Mouse (Mus musculus) forebrain, embryonic 16.5 days (tissue): ENCODE data around the gene Olfml2b. TPM values are rescaled to one million over a fixed set of nuclear protein-coding genes. Genes with fewer than 3 reads are reported as not detected.
A peak's percentile ranks its signal among the peaks of the same experiment; 100 is the strongest.

Experiments used
- ATAC-seq: fragments of 200-750 bp; cut with Nextera tagmentation; 2 replicates; pipeline ENCODE4 v1.8.0; 2017; ENCODE audit warnings: mild to moderate bottlenecking, moderate library complexity
- H3K27ac ChIP-seq: fragments of 300-500 bp; sonication (generic); 2 replicates; pipeline ENCODE4 v1.5.1; 2014; ENCODE audit warnings: low read length, control low read depth
- H3K27me3 ChIP-seq: fragments of 300-500 bp; sonication (generic); replicated peaks from 2 replicates; pipeline ENCODE4 v1.6.1; 2014; ENCODE audit warnings: low read length; ENCODE audit not compliant: control insufficient read depth, insufficient read depth
- H3K36me3 ChIP-seq: fragments of 300-500 bp; sonication (generic); 2 replicates; pipeline ENCODE4 v1.6.1; 2014; ENCODE audit not compliant: control insufficient read depth, insufficient read depth
- H3K4me1 ChIP-seq: fragments of 300-500 bp; sonication (generic); replicated peaks from 2 replicates; pipeline ENCODE4 v1.6.1; 2014; ENCODE audit warnings: low read length; ENCODE audit not compliant: control insufficient read depth, insufficient read depth
- H3K4me2 ChIP-seq: fragments of 300-500 bp; sonication (generic); 2 replicates; pipeline ENCODE4 v1.6.1; 2014; ENCODE audit warnings: mild to moderate bottlenecking, low read length, control low read depth
- H3K4me3 ChIP-seq: fragments of 300-500 bp; sonication (generic); replicated peaks from 2 replicates; pipeline ENCODE4 v1.5.1; 2014; ENCODE audit warnings: mild to moderate bottlenecking, low read length, control low read depth
- H3K9ac ChIP-seq: fragments of 300-500 bp; sonication (generic); replicated peaks from 2 replicates; pipeline ENCODE4 v1.6.1; 2014; ENCODE audit warnings: low read depth, low read length, control low read depth
- H3K9me3 ChIP-seq: fragments of 300-500 bp; sonication (generic); 2 replicates; pipeline ENCODE4 v1.6.1; 2016; ENCODE audit warnings: low read length; ENCODE audit not compliant: control insufficient read depth
- WGBS: fragments of 180-500 bp; shearing (Covaris S2); extraction: QIAGEN DNeasy Blood & Tissue Kit; methylation state at CpG from one replicate; pipeline ENCODE4 v1.1.7; 2014; 5-methylcytosine and 5-hydroxymethylcytosine counted together
- polyA plus RNA-seq: library from polyadenylated mRNA; unstranded; fragments of >200 nt; fragmentation: Nextera tagmentation; extraction: Ambion mirVana; gene quantifications from 2 replicates; pipeline ENCODE4 v1.2.1, GENCODE M21; 2015

Gene Olfml2b
- 11.1 and 12.2 TPM in 2 replicates for polyA plus RNA-seq

DNA sequence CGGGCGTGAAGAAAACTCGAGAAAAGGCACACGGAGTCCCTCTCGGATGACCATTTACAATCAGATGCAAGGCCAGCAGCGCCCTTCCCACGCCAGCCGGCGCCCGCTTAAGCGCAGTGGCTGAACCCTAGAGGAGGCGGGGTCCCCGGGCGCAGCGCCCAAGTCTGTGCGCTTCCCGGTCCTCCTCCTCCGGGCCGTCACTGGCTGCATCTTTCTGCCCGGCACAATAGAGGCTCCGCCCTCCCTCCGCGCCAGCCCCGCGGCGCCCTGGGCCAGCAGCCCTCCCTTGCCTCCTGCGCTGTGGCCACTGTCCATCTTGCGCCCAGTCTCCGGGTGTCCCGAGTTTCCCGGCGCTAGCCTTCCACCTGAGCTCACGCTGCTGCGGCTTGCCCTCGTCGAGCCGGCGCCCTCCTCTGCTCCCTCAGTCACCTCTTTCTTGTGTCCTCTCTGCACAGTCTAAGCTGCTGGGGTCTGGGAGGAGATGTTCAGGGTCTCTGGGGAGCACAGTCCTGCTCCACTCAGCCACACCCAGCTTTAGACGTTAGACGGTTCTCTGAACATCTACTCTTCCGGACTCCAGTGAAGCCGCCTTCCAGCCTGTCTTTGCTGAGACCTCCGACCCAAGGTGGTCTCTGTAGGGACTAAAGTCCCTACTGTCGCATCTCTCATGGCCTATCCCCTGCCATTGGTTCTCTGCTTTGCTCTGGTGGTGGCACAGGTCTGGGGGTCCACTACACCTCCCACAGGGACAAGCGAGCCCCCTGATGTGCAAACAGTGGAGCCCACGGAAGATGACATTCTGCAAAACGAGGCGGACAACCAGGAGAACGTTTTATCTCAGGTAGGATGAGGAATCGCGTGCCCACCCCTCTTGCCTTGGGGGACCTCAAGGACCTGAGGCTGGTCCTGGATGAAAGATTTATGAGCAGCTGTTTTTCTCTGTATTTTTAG, at the start of gene Olfml2b:
Gene Olfml2b (plus strand): TSS at position 278 of the 951 bp plus-strand sequence.
- no peaks in the 10 kb centered on the region for H3K27me3 ChIP-seq
- H3K9me3 ChIP-seq = no peaks in the 10 kb centered on the region
- peak within 1 kb of the TSS; percentile 89 for H3K9ac ChIP-seq
- H3K36me3 ChIP-seq = no peaks in the 10 kb centered on the region
- H3K4me3 ChIP-seq = peak within 1 kb of the TSS; percentile 65
- peak within 1 kb of the TSS; percentile 85 for H3K4me2 ChIP-seq
- H3K4me1 ChIP-seq = peaks cover 14% of the 10 kb centered on the region
- whole genome bisulfite sequencing = 15% methylated on average over 50 of the region's 51 CpGs
- H3K27ac ChIP-seq = peak within 1 kb of the TSS; percentile 41; the same call in 1 of the 2 replicates
- peak; percentile 98 for ATAC-seq

DNA sequence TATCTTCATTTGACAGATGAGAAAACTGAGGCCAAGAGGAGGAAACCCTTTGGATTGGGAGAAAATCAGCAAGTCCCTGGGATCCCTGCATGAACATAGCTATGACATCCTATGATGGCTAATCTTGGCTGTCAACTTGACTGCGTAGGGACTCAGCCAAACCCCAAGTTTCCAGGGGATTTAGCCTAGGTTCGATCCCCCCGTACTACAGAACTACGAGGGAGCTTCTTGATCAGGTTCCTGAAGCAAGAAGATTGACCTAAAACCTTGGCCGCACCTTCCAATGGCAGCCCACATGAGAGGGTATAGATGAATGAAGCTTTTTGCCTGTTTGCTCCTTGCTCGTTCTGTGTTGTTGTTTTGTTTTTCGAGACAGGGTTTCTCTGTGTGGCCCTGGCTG, 49.8 kb upstream of the Olfml2b start:
- no peaks in the 10 kb centered on the region; the same call in 1 of the 2 replicates for H3K9me3 ChIP-seq
- H3K27ac ChIP-seq = no peak overlapping the region
- H3K4me2 ChIP-seq = no peak overlapping the region
- H3K4me1 ChIP-seq = 0 out of 2 replicates have a peak, but pooled peaks cover 2% of the 10 kb centered on the region
- over 99% methylated on average over 7 of the region's 7 CpGs for WGBS
- H3K4me3 ChIP-seq = no peak overlapping the region
- H3K9ac ChIP-seq = no peak overlapping the region
- no peaks in the 10 kb centered on the region for H3K27me3 ChIP-seq
- no peaks in the 10 kb centered on the region for H3K36me3 ChIP-seq
- no peak for ATAC-seq

- Histone ChIP-seq H3K9ac (no peak overlapping the region), H3K27me3 (no peaks in the 10 kb centered on the region), H3K4me2 (no peak overlapping the region), H3K4me3 (no peak overlapping the region), H3K27ac (no peak overlapping the region), H3K9me3 (no peaks in the 10 kb centered on the region), H3K4me1 (0 out of 2 replicates have a peak, but pooled peaks cover 3% of the 10 kb centered on the region), H3K36me3 (no peaks in the 10 kb centered on the region)
- no peak for ATAC-seq
- 55% methylated on average over 21 of the region's 21 CpGs for WGBS
Observed at GRCm38 (mm10) chr1:170605228-170606001, 38.9 kb upstream of the Olfml2b start.

- ATAC-seq = no peak
- Histone ChIP-seq H3K9me3 (no peaks in the 10 kb centered on the region), H3K4me1 (0 out of 2 replicates have a peak, but pooled peaks cover 3% of the 10 kb centered on the region), H3K4me3 (no peak overlapping the region), H3K27ac (no peak overlapping the region), H3K4me2 (no peak overlapping the region), H3K9ac (no peak overlapping the region), H3K27me3 (no peaks in the 10 kb centered on the region), H3K36me3 (no peaks in the 10 kb centered on the region)
- 94% methylated on average over 8 of the region's 8 CpGs for WGBS
Observed at GRCm38 (mm10) chr1:170607231-170607917, 37.0 kb upstream of the Olfml2b start.

GRCm38 (mm10) chr1:170608461-170609071, 35.8 kb upstream of the Olfml2b start:
- Histone ChIP-seq H3K9ac (no peak overlapping the region), H3K4me1 (0 out of 2 replicates have a peak, but pooled peaks cover 3% of the 10 kb centered on the region), H3K4me3 (no peak overlapping the region), H3K27ac (no peak overlapping the region), H3K4me2 (no peak overlapping the region), H3K9me3 (no peaks in the 10 kb centered on the region), H3K27me3 (no peaks in the 10 kb centered on the region), H3K36me3 (no peaks in the 10 kb centered on the region)
- ATAC-seq = no peak
- 92% methylated on average over 3 of the region's 3 CpGs for WGBS

DNA sequence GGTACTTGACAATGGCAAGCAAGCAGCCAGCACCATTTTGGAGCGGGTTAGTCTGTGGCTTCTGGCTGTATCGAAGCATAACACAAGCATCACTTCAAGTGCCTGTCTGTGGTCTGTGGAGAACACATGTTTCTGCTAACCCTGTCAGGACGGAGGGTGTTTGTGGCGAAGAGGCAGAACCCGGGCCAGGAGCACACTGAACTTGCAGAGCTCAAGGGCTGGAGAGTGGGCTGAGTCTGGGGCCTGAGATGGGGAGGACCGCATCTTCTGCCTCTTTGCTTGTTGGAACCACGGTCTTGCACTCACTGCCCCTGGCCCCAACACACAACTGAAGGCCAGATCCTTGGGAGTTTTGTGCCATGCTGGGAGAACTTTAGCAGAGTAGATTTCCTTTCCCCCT, 34.5 kb upstream of the Olfml2b start:
- 0 out of 2 replicates have a peak, but pooled peaks cover 3% of the 10 kb centered on the region for H3K4me1 ChIP-seq
- ATAC-seq = no peak
- H3K9me3 ChIP-seq = no peaks in the 10 kb centered on the region
- 89% methylated on average over 7 of the region's 7 CpGs for WGBS
- H3K4me3 ChIP-seq = no peak overlapping the region
- H3K27ac ChIP-seq = no peak overlapping the region
- no peaks in the 10 kb centered on the region for H3K36me3 ChIP-seq
- H3K27me3 ChIP-seq = no peaks in the 10 kb centered on the region
- H3K9ac ChIP-seq = no peak overlapping the region
- H3K4me2 ChIP-seq = no peak overlapping the region

DNA sequence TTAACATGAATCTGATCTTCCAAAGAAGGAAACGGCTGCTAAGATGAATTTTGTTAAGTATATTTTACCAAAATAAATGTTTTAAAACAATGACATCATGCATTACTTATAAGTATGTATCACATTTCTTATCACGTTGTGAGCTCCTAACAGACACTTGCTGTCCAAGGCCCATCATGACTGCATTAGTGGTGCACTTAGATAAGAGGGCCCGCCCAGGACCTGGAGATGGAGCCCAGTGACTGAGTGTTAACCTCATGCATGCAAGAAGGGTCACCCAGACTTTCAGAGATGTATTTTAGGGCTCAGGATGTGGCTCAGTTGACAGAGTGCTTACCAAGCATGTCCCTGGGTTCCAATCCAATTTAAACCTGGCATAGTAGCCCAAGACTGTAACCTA, 34.0 kb upstream of the Olfml2b start:
- H3K9ac ChIP-seq = no peak overlapping the region
- H3K36me3 ChIP-seq = no peaks in the 10 kb centered on the region
- H3K9me3 ChIP-seq = no peaks in the 10 kb centered on the region
- H3K4me1 ChIP-seq = 0 out of 2 replicates have a peak, but pooled peaks cover 3% of the 10 kb centered on the region
- WGBS = 91% methylated on average over 3 of the region's 3 CpGs
- no peak for ATAC-seq
- H3K4me3 ChIP-seq = no peak overlapping the region
- no peak overlapping the region for H3K27ac ChIP-seq
- no peaks in the 10 kb centered on the region for H3K27me3 ChIP-seq
- no peak overlapping the region for H3K4me2 ChIP-seq

DNA sequence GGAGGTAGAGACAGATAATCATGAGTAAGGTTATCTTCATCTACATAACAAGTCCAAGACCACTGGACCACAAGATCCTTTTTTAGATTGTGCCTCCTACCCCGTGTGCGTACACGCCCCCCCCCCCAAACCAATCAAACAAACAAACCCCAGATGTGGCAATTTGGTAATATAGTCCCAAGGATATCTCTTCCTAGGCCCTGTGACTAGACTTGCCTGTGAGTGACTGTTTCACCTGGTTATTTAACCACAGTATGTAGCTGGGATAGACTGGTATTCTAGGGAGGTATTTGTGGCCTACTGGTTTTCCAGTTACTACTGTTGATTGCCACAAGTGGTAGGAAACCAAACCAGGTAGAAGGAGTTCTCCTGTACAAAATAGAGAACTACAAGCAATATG, 33.6 kb upstream of the Olfml2b start:
- H3K9ac ChIP-seq = no peak overlapping the region
- 84% methylated on average over 3 of the region's 3 CpGs for WGBS
- no peak for ATAC-seq

More for the DNA sequence above, 33.6 kb upstream of the Olfml2b start:
- H3K36me3 ChIP-seq = no peaks in the 10 kb centered on the region
- no peaks in the 10 kb centered on the region for H3K9me3 ChIP-seq
- H3K4me2 ChIP-seq = no peak overlapping the region
- no peak overlapping the region for H3K4me3 ChIP-seq
- no peak overlapping the region for H3K27ac ChIP-seq
- H3K4me1 ChIP-seq = 0 out of 2 replicates have a peak, but pooled peaks cover under 1% of the 10 kb centered on the region
- no peaks in the 10 kb centered on the region for H3K27me3 ChIP-seq
